Mouse (Mus musculus): ENCODE measurements around the gene Gm20388.

The Gm20388 gene

GRCm38 (mm10) chr8:124098953-124099622 lies 4188.4 kb downstream of the Gm20388 start:
- no peak for DNase-seq (ENCODE audit: low spot score in 2 of 2)

DNA sequence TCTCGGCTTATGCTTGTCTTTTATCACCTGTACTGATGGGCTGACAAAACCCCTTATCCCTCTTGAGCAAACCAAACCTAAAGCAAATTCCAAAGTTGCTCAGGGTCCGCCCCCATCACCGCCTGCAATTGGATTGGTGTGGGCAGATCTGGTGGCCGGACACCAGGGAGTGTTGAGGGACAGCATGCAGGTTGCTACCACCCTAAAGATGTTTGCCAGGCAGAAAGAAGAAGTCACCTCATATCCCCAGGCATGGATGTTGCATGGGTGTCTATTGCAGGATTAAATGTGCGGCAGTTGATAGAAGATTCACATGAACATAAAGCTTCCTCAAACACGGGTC lies 4189.0 kb downstream of the Gm20388 start:
- DNase-seq (ENCODE audit: low spot score in 2 of 2) = no peak

DNA sequence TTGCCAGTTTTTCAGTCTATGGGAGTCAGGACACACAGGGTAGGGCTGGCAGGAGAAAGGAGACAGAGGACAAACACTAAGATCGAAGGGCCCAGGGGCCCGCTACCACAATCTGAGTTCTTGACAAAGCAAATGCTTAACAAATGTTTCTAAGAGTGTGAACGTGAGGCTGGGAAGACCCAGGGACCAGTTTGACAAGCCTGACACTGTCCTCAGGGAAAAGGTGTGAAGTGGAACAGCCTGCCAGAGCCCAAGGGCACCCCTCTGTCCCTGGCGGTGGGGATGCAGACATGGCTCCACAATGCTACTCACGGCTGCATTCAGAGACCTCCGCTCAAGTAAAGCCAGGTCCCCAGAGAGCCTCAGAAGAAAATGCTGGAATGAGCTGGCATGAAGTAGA lies 4195.2 kb downstream of the Gm20388 start:
- DNase-seq (ENCODE audit: low spot score in 2 of 2) = no peak

DNA sequence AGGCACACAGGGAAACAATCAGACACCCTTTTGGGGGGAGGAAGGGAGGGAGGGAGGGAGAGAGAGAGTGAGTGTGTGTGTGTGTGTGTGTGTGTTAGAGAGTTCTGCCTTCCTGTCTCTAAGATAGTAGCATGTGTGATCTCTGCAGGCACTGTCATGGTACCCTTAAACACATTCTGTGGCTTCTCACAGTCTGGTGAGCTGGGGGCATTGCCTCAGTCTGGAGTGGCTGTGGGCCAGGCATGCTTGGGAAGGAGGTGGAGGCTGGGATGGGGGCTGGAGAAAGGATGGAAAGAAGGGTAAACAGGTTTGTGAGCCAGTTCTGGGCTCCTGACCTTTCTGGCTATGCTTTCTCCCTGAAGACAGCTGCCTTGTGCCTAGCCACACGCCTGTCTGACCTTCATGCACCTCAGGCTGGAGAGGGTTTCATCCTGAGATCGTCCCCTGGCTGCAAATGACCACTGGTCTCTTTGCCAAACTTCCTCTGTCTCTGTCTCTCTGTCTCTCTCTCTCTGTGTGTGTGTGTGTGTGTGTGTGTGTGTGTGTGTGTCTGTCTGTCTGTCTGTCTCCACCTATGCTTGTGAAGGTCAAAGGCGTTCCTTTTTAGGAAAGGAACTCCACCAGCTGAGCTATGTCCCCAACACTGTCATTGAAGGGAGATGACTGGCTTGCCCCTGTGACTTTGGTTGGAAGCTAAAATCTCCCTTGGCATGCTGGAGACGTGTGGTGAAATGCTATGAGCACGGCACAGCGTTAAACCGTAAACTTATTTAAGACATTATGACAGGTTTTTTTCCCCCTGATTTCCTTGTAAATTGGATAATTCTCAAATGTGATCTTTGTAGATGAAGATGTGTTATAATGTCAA lies 4195.9 kb downstream of the Gm20388 start:
- no peak for DNase-seq (ENCODE audit: low spot score in 2 of 2)

GRCm38 (mm10) chr8:124113108-124113507 lies 4202.5 kb downstream of the Gm20388 start:
- peak; percentile 47 to 73 for DNase-seq (ENCODE audit: low spot score in 2 of 2)

- DNase-seq (ENCODE audit: low spot score in 2 of 2) = no peak
Measured at GRCm38 (mm10) chr8:124125241-124125640, 4214.6 kb downstream of the Gm20388 start.

GRCm38 (mm10) chr8:124137261-124137660 lies 4226.6 kb downstream of the Gm20388 start:
- DNase-seq (ENCODE audit: low spot score in 2 of 2) = no peak

DNA sequence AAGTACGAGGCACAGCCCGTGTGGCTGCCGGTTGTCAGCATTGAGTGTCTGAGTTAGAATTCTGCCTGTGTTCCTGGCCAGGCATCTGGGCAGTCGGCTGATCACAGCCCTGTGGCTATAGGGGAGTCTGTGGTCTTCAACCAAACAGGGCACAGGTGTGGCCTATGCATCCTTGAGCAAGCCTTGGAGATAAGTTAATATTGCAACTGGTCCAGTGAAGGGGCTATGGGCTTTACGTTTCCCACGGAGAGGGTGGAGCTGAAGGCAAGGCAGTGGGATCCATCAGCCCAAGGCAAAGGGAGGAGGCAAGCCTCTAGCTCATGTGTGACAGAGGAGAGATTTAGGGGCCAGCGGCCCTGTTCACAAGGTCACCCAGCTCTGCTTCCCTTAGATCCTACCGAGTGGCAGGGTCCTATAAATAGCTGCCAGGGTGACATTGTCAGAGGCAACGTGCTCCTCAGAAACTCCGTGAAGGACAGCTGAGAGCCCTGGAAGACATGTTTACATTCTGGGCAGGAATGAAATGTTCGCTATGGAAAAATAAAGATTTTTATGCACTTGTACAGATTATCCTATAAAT lies 4229.7 kb downstream of the Gm20388 start:
- no peak for DNase-seq (ENCODE audit: low spot score in 2 of 2)

DNA sequence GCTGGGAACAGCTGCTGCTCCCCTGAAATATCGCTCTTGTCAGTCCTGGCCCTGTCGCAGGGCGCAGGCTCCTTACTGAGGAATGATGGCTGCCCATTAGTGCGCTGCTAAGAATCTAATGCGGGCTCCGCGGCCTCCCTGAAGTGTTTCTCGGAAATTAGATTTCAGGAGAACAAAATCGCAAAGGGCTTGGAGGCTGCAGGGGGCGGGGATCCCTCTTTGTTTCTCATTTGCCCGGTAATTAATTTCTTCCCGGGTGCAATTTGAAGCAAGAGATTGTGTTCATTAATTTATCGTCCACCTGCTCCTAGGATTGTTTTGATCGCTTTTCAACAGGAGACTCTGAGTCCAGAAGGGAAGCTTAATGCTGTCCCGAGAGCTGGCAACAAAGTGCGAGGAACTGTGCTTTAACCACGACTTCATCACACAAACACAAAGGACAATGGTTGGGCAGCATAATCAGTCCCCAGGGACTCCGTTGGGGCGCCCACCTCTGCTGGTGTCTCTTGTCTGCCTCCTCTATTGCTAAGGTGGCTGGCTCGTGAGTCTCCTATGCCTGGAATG lies 4230.3 kb downstream of the Gm20388 start:
- no peak for DNase-seq (ENCODE audit: low spot score in 2 of 2)

DNA sequence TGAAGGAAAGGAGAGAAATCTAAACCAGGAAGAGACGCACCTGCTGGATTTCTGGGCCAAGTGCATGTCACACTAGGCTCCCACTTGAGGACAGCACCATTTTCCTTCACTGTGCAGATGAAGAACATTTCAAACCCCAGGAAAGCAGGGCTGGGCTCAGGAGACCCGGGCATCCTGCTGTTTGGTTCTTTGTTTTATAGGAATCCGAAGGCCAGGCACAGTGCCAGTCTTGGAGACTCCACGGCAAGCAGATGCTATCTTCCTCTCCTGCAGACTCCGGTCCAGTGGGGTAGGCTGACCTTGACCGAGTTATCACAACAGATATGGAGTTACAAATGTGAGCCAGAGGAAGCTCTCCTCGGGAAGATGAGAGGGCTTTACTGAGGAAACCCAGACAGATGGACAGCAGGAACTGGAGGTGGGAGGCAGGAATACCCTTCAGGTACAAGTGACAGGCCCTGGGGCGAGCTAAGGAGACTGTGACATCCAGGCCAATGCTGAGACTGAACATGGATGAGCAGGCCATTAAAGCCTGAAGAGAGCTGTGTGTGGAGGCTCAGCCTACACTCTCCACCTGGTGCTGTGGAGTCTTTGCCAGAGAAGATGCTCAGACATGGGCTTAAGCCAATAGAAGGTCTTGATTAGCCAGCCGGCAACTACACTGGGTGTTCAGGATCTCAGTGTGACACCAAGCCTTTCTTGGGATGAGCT lies 4231.2 kb downstream of the Gm20388 start:
- no peak for DNase-seq (ENCODE audit: low spot score in 2 of 2)

DNA sequence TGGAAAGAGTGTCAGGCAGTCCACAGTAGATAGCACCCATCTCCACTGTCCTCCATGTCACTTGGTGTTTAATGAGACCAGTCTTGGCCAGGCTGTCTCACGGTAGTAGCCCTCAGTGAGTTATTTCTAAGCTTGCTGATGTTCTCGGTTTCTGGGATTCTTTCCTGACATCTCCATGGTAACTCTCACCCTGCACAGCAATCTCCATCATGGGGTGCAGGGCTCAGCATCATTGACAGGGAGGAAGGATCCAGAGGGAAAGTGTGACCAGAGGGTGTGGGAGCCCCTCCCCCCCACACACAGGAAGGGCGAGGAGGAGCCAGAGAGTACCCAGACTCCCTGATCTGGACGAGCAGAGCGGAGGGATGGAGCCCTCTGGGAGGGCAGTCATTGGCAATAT lies 4232.4 kb downstream of the Gm20388 start:
- DNase-seq (ENCODE audit: low spot score in 2 of 2) = no peak

- no peak for DNase-seq (ENCODE audit: low spot score in 2 of 2)
Measured at GRCm38 (mm10) chr8:124143871-124144618, 4233.4 kb downstream of the Gm20388 start.

DNA sequence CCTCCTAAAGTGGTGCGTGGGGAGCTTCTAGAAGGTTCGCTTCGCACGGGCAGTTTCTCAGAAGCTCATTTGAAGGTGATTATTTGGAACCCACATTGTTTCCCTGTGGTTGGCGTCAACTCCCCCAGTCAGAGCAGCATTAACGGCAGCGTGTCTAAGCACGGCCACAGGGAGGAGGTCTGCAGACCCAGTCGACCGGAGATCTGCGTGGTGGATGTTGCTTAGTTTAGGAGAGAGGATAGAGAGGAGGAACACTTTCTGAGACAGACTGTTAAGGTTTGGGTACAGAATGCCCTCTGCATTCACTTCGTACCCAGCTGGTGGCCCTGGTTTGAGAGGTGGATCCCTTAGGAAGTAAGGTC lies 4234.0 kb downstream of the Gm20388 start:
- no peak for DNase-seq (ENCODE audit: low spot score in 2 of 2)

DNA sequence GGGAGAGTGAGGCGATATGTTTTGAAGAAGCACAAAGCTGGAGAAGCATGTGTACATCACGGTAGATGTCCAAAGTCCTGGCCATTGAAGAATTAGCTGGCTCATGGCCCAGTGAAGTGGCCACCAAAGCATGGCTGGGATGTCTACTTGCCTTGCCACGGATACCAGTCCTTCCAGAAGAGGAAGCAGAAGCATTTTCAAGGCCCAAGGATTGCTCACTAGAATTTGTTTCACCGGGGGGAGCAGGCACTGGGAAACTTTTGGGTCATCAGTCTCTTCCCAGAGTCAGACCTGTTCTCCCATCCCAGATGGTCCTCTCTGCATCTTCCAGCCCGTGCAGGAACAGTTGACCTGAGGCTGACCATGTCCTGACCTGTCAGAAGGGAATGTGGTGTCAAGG lies 4235.6 kb downstream of the Gm20388 start:
- DNase-seq (ENCODE audit: low spot score in 2 of 2) = no peak

GRCm38 (mm10) chr8:124150009-124150408 lies 4239.4 kb downstream of the Gm20388 start:
- DNase-seq (ENCODE audit: low spot score in 2 of 2) = no peak

DNA sequence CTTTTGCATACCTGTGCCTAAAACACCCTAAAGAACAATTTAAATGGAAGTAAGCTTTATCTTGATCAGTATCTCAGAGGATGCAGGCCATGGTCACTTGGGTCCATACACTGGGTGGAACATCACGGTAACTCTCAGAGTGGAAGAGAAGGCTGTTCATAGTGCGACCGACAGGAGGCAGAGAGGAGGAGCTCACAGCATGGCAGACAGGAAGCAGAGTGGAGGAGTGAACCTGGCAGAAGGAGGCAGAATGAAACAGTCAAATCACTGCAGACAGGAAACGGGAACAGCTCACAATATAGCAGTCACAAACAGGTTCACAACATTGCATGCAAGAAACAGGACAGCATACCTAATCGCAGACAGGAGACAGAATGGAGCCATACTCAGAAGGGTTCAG lies 4239.9 kb downstream of the Gm20388 start:
- DNase-seq (ENCODE audit: low spot score in 2 of 2) = no peak

DNA sequence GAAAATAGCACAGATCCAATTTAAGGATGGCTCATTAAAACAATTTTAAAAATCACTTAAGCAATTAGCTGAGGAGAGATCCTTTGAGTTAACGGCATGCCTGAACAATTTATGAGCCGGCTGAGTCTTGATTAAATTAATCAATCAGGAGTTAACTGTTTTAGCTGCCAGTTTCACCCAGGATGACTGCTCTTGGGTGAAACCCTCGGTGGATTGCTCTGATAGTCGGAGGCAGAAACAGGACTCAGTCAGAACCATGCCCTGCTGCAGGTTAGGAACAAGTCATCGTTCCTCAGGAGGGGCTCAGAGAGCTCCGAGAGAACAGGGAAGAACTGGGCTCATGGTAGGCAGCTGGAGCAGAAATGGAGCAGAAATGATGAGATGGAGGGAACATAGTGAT lies 4241.2 kb downstream of the Gm20388 start:
- DNase-seq (ENCODE audit: low spot score in 2 of 2) = no peak

DNA sequence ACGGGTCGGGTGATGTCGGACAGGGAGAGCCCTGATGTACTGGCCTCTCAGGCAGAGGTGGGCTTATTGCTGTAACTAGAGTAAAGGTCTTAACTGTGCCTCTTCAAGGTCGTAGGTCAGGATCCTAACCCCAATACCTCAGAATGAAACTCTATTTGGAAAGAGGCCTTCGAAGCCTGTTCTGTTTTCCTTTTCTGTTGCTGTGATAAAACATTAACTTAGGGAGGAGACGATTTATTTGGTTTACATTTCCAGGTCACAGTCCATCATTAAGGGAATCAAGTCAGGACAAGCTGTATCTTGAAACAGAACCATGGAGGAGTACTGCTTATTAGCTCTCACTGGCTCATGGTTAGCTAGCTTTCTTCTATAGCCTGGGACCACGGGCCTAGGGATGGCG lies 4242.1 kb downstream of the Gm20388 start:
- no peak for DNase-seq (ENCODE audit: low spot score in 2 of 2)

DNA sequence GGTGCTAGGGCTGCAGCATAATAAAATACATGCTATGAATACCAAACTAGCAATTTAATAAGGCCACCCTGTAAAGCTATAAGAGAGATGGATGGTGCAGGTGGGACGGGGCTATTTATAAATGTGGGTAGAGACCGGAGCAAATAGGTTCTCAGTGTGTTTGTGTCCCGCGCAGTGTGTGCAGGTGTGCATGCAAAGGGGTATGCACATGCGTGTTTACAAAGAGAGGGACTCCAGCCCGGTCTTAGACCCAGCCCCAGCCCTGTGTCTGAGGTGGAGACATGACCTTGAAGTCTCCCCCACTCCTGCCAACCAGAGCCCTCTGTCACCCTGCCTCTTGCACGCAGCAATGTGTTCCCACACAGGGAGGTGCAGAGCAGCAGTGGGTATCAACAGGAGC lies 4245.7 kb downstream of the Gm20388 start:
- no peak for DNase-seq (ENCODE audit: low spot score in 2 of 2)

- no peak for DNase-seq (ENCODE audit: low spot score in 2 of 2)
Measured at GRCm38 (mm10) chr8:124161683-124162082, 4251.0 kb downstream of the Gm20388 start.

- DNase-seq (ENCODE audit: low spot score in 2 of 2) = no peak
Measured at GRCm38 (mm10) chr8:124163258-124163657, 4252.6 kb downstream of the Gm20388 start.

All from urinary bladder, adult 18-20 months (tissue).